Mouse (Mus musculus): ENCODE results near the gene Cnnm1.
A peak's percentile ranks its signal among the peaks of the same experiment; 100 is the strongest.

Cnnm1 gene

GRCm38 (mm10) chr19:43513874-43514273, 73.6 kb downstream of the Cnnm1 start:
- DNase-seq = peak; percentile 58

- DNase-seq = peak; percentile 93
Observed at GRCm38 (mm10) chr19:43515668-43516396, 75.6 kb downstream of the Cnnm1 start.

GRCm38 (mm10) chr19:43516397-43517035, 76.3 kb downstream of the Cnnm1 start:
- DNase-seq = peak; percentile 89

- peak; percentile 76 for DNase-seq
Observed at GRCm38 (mm10) chr19:43517320-43517719, 77.1 kb downstream of the Cnnm1 start.

- peak; percentile 63 for DNase-seq
Observed at GRCm38 (mm10) chr19:43517808-43518207, 77.6 kb downstream of the Cnnm1 start.

- DNase-seq = no peak
Observed at GRCm38 (mm10) chr19:43518261-43518660, 78.0 kb downstream of the Cnnm1 start.

GRCm38 (mm10) chr19:43519226-43519625, 79.0 kb downstream of the Cnnm1 start:
- DNase-seq = peak; percentile 87

GRCm38 (mm10) chr19:43520402-43520801, 80.2 kb downstream of the Cnnm1 start:
- peak; percentile 95 for DNase-seq

GRCm38 (mm10) chr19:43521362-43521761, 81.1 kb downstream of the Cnnm1 start:
- peak; percentile 59 for DNase-seq

- peak; percentile 74 for DNase-seq
Observed at GRCm38 (mm10) chr19:43521996-43522395, 81.8 kb downstream of the Cnnm1 start.

GRCm38 (mm10) chr19:43523551-43523950, 83.3 kb downstream of the Cnnm1 start:
- DNase-seq = peak; percentile 94

GRCm38 (mm10) chr19:43524187-43525103, 84.2 kb downstream of the Cnnm1 start, which contains the start of gene Got1:
TSS of gene Got1 (minus strand) at chr19:43524605.
- peak; percentile 100 for DNase-seq

GRCm38 (mm10) chr19:43525104-43525482, 84.9 kb downstream of the Cnnm1 start:
- DNase-seq = no peak

- peak; percentile 71 for DNase-seq
Observed at GRCm38 (mm10) chr19:43525566-43525965, 85.3 kb downstream of the Cnnm1 start.

GRCm38 (mm10) chr19:43526025-43526424, 85.8 kb downstream of the Cnnm1 start:
- peak; percentile 81 for DNase-seq

GRCm38 (mm10) chr19:43527131-43527530, 86.9 kb downstream of the Cnnm1 start:
- DNase-seq = peak; percentile 91

- peak; percentile 95 for DNase-seq
Observed at GRCm38 (mm10) chr19:43528056-43528587, 87.9 kb downstream of the Cnnm1 start.

- peak; percentile 97 for DNase-seq
Observed at GRCm38 (mm10) chr19:43530197-43530770, 90.0 kb downstream of the Cnnm1 start.

GRCm38 (mm10) chr19:43530921-43531320, 90.7 kb downstream of the Cnnm1 start:
- peak; percentile 64 for DNase-seq

GRCm38 (mm10) chr19:43535372-43535771, 95.1 kb downstream of the Cnnm1 start:
- DNase-seq = no peak

GRCm38 (mm10) chr19:43546337-43547117, 106.3 kb downstream of the Cnnm1 start:
- DNase-seq = no peak
